Mouse (Mus musculus) liver, postnatal 0 days (tissue): ENCODE measurements at regions not wholly inside any gene's neighbourhood (a gene's known extent, or its start where the extent isn't known, plus 50 kb on each side); places are given as distances from the start of the nearest gene placed in this dataset.

Experiments
- ATAC-seq: fragments of 200-750 bp; cut with Nextera tagmentation; 2 replicates; pipeline ENCODE4 v1.8.0; 2017; ENCODE audit warnings: mild to moderate bottlenecking, moderate library complexity
- DNase-seq: peaks from one replicate; pipeline ENCODE4 v3.0.0-alpha.2; 2016
- H3K27ac ChIP-seq: fragments of 300-500 bp; sonication (generic); 2 replicates; pipeline ENCODE4 v1.5.1; 2014; ENCODE audit warnings: antibody characterized with exemption, moderate library complexity, mild to moderate bottlenecking, low read depth
- H3K27me3 ChIP-seq: fragments of 300-500 bp; sonication (generic); 2 replicates; pipeline ENCODE4 v1.6.1; 2014; ENCODE audit warnings: low read length, control low read depth, mixed read lengths; ENCODE audit not compliant: insufficient read depth
- H3K36me3 ChIP-seq: fragments of 300-500 bp; sonication (generic); replicated peaks from 2 replicates; pipeline ENCODE4 v1.6.1; 2014; ENCODE audit warnings: mild to moderate bottlenecking, control low read depth, low read length, moderate library complexity, mixed read lengths; ENCODE audit not compliant: insufficient read depth
- H3K4me1 ChIP-seq: fragments of 300-500 bp; sonication (generic); 2 replicates; pipeline ENCODE4 v1.6.1; 2014; ENCODE audit warnings: antibody characterized with exemption, mild to moderate bottlenecking, control low read depth; ENCODE audit not compliant: insufficient read depth
- H3K4me2 ChIP-seq: fragments of 300-500 bp; sonication (generic); 2 replicates; pipeline ENCODE4 v1.6.1; 2014; ENCODE audit warnings: low read depth, mild to moderate bottlenecking, low read length, moderate library complexity, mixed read lengths
- H3K4me3 ChIP-seq: fragments of 300-500 bp; sonication (generic); 2 replicates; pipeline ENCODE4 v1.5.1; 2014; ENCODE audit warnings: low read depth, low read length
- H3K9ac ChIP-seq: fragments of 300-500 bp; sonication (generic); replicated peaks from 2 replicates; pipeline ENCODE4 v1.6.1; 2014; ENCODE audit warnings: mild to moderate bottlenecking, moderate library complexity
- H3K9me3 ChIP-seq: fragments of 300-500 bp; sonication (generic); 2 replicates; pipeline ENCODE4 v1.6.1; 2016; ENCODE audit warnings: mild to moderate bottlenecking, control low read depth, low read length, mixed read lengths
- CTCF ChIP-seq: sonication (generic); IDR thresholded peaks from 2 replicates; pipeline ENCODE4 v1.5.1; 2016; ENCODE audit warnings: antibody characterized with exemption, low read depth
- EP300 ChIP-seq: IDR thresholded peaks from 2 replicates; pipeline ENCODE4 v1.6.1; 2016; ENCODE audit warnings: antibody characterized with exemption, low read depth, mild to moderate bottlenecking
- WGBS: fragments of 180-500 bp; shearing (Covaris S2); extraction: QIAGEN DNeasy Blood & Tissue Kit; methylation state at CpG from one replicate; pipeline ENCODE4 v1.1.7; 2014; ENCODE audit not compliant: insufficient replicate concordance; 5-methylcytosine and 5-hydroxymethylcytosine counted together

DNA sequence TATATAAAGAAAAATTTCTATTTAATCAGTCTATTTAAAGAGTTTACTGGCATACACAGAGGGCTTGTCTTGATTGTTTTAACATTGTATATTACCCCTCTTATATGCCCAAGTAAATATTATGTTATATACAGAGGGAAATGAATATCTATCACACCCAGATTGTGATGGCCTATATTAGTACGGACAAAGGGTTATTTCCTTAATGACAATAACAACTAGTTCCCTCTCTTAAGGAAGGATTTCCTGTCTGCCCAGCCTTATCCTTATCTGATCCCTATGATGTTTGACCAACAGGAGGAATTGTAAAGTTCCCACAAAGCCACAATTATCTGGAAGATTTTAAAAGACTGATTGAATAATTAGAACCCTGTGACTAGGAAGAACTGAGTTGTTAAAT, 301.8 kb upstream of the Dmac1 start:
- no peak for ATAC-seq
- H3K4me2 ChIP-seq: no peak overlapping the region
- H3K4me3 ChIP-seq: no peak overlapping the region
- WGBS: 70% methylated on average over 1 of the region's 1 CpGs
- H3K36me3 ChIP-seq: no peaks in the 10 kb centered on the region
- H3K9me3 ChIP-seq: no peaks in the 10 kb centered on the region
- no peaks in the 10 kb centered on the region for H3K4me1 ChIP-seq
- H3K27ac ChIP-seq: no peak overlapping the region
- H3K9ac ChIP-seq: no peak overlapping the region
- no peaks in the 10 kb centered on the region for H3K27me3 ChIP-seq
- no peak for DNase-seq
- TF ChIP-seq CTCF (no peak), EP300 (no peak)

DNA sequence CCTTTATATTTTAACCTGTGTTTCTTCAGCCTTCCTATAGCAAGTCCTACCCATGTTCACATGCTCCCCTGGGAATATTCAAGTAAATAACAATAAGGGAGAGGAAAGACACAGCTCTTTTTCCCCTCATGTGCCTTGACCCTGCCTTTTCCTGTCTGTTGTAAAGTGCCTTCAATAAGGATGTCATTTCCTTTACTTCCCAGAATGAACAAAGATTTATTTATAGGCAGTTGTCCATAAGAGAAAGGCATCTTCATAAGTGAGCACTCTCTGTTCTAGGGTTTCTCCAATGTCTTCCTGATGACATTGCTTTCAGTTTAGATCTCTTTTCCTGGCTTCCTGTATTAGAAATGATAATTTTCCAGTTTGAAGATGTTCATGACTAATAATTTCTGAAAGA, 294.5 kb upstream of the Dmac1 start:
- TF ChIP-seq CTCF (no peak), EP300 (no peak)
- H3K4me3 ChIP-seq: no peak overlapping the region
- ATAC-seq (no peak), DNase-seq (no peak)
- no peak overlapping the region for H3K9ac ChIP-seq
- no peaks in the 10 kb centered on the region for H3K36me3 ChIP-seq
- no peaks in the 10 kb centered on the region for H3K4me1 ChIP-seq
- no peaks in the 10 kb centered on the region for H3K27me3 ChIP-seq
- no peaks in the 10 kb centered on the region for H3K9me3 ChIP-seq
- H3K4me2 ChIP-seq: no peak overlapping the region
- no peak overlapping the region for H3K27ac ChIP-seq

DNA sequence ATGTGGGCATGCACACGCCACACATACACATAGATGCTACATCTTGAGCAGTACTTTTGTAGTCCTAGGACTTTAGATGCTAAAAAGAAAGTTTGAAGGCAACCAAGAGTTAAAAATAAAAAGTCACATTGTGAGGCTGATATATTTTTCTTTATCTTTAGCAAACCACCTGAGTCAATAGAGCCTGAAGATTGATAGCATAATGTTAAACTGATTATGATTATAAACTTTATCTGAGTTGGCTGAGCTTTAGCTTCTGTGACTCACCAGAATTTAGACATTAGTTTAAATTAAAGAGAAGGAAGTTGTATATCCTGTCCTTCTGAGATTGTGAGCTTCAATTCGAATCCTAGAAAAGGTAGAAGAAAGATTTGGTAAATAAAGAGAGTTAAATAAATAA, 289.5 kb upstream of the Dmac1 start:
- Histone ChIP-seq H3K9ac (no peak overlapping the region), H3K36me3 (no peaks in the 10 kb centered on the region), H3K4me2 (no peak overlapping the region), H3K27ac (no peak overlapping the region), H3K4me3 (no peak overlapping the region), H3K4me1 (no peaks in the 10 kb centered on the region), H3K9me3 (no peaks in the 10 kb centered on the region), H3K27me3 (no peaks in the 10 kb centered on the region)
- WGBS: 55% methylated on average over 2 of the region's 2 CpGs
- TF ChIP-seq EP300 (no peak), CTCF (no peak)
- ATAC-seq: no peak
- no peak for DNase-seq

DNA sequence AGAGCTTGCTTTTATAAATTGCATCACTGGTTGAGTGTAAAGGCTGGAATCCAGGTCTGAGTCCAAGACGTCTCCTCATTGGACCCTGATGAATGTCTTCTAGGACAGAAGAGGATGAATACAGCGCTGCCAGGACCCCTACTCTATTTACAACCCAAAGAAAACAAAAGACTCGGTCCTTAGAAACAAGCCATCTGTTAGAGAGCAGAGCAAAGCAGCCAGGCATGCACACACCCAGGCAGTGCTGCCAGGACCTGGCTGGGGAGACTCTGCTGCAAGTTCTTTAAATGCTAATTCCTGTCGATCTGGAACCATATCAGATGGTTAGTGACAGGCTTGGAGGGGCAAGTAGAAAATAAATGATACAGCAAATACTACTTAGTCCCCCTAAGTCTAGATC, 284.4 kb upstream of the Dmac1 start:
- ATAC-seq (no peak), DNase-seq (no peak)

DNA sequence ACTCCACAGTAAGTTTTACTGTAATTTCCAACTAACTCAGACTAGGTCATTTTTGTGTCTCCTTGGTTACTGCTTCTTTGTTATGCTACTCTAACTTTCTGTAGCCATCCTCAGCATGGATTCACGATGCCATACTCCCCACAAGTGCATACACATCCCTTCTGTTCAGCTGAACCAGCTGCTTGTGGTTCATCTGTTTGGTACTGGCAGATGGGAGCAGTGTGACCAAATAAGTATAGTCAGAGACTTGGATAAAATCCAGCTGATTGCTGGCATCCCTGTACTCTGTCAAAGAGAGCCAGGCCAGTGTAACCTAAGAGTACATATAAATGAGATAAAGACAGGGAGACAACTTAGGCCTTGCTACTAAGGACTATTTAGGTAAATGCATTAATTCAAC, 283.7 kb upstream of the Dmac1 start:
- H3K4me3 ChIP-seq: no peak overlapping the region
- no peak overlapping the region for H3K27ac ChIP-seq
- H3K9ac ChIP-seq: no peak overlapping the region
- no peak overlapping the region for H3K4me2 ChIP-seq
- ATAC-seq: no peak
- no peak for DNase-seq
- H3K36me3 ChIP-seq: no peaks in the 10 kb centered on the region
- TF ChIP-seq EP300 (no peak), CTCF (no peak)
- H3K4me1 ChIP-seq: no peaks in the 10 kb centered on the region
- no peaks in the 10 kb centered on the region for H3K27me3 ChIP-seq
- H3K9me3 ChIP-seq: no peaks in the 10 kb centered on the region
- WGBS: 69% methylated on average over 1 of the region's 1 CpGs

More for the DNA sequence above, 284.4 kb upstream of the Dmac1 start:
- 42% methylated on average over 4 of the region's 4 CpGs for WGBS
- TF ChIP-seq EP300: no peak
- TF ChIP-seq CTCF: no peak
- no peak overlapping the region for H3K9ac ChIP-seq
- H3K27ac ChIP-seq: no peak overlapping the region
- H3K4me3 ChIP-seq: no peak overlapping the region
- no peaks in the 10 kb centered on the region for H3K27me3 ChIP-seq
- H3K9me3 ChIP-seq: no peaks in the 10 kb centered on the region
- no peaks in the 10 kb centered on the region for H3K36me3 ChIP-seq
- H3K4me1 ChIP-seq: no peaks in the 10 kb centered on the region
- H3K4me2 ChIP-seq: no peak overlapping the region

DNA sequence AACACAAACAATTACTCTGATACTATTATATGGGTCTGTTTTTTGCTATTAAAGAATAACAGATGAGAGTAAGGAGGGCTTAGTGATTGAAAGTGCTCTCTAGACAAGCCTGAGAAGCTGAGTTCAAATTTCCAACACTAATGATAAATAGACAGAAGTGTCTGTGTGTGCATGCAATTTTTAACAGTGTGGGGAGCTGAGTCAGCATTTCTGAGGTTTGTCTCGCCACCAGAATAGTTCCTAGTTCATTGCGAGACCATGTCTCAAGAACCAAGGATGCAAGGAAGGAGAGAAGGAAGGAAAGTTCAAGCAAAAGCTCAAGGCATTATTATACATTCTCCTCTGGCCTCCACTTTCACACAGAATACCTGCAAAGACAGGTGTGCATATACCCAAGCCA, 259.7 kb upstream of the Dmac1 start:
- H3K4me1 ChIP-seq: no peaks in the 10 kb centered on the region
- no peaks in the 10 kb centered on the region for H3K36me3 ChIP-seq
- no peak for ATAC-seq
- no peaks in the 10 kb centered on the region for H3K9me3 ChIP-seq
- no peak for DNase-seq
- TF ChIP-seq EP300: no peak
- no peak for TF ChIP-seq CTCF
- 78% methylated on average over 2 of the region's 2 CpGs for WGBS
- H3K4me3 ChIP-seq: no peak overlapping the region
- H3K4me2 ChIP-seq: no peak overlapping the region
- H3K9ac ChIP-seq: no peak overlapping the region
- no peak overlapping the region for H3K27ac ChIP-seq
- no peaks in the 10 kb centered on the region for H3K27me3 ChIP-seq

DNA sequence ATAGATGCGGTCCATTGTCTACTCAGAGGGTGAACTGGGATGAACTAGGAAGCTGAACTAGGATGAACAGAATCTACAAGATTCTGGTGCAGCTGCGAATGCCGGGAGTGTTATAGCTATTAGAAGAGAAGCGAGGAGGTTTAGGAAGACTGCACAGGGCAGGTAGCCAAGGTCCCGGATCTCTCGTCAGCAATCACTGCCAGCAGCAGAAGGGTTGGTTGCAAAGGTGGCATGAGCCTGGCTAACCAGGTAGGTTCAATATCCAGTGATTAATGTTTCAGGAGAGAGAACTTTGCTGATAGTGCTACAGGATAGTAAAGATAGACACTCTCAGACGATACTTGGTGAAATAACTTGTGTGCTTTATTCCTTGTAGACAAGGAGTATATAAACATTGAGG, 257.0 kb upstream of the Dmac1 start:
- Histone ChIP-seq H3K27ac (no peak overlapping the region), H3K4me1 (no peaks in the 10 kb centered on the region), H3K4me3 (no peak overlapping the region), H3K36me3 (no peaks in the 10 kb centered on the region), H3K4me2 (no peak overlapping the region), H3K9ac (no peak overlapping the region), H3K27me3 (no peaks in the 10 kb centered on the region), H3K9me3 (no peaks in the 10 kb centered on the region)
- WGBS: 82% methylated on average over 7 of the region's 7 CpGs
- DNase-seq (no peak), ATAC-seq (no peak)
- TF ChIP-seq EP300 (no peak), CTCF (no peak)
